Mouse (Mus musculus) urinary bladder, adult 18-20 months (tissue): ENCODE measurements at regions not wholly inside any gene's neighbourhood (a gene's known extent, or its start where the extent isn't known, plus 50 kb on each side); places are given as distances from the start of the nearest gene placed in this dataset.
A peak's percentile ranks its signal among the peaks of the same experiment; 100 is the strongest.

Source experiments
- DNase-seq, 2 experiments: peaks; one replicate each; pipeline ENCODE4 v3.0.0; 2022; ENCODE audit warnings: low spot score in 2 of 2, mixed read lengths in 2 of 2

GRCm38 (mm10) chr10:125725681-125726139, 240.3 kb upstream of the Lrig3 start:
- DNase-seq = peak in 1 of 2 experiments; percentile 1

- no peak for DNase-seq
Observed at GRCm38 (mm10) chr10:125726546-125726945, 239.4 kb upstream of the Lrig3 start.

- no peak for DNase-seq
Observed at GRCm38 (mm10) chr10:125735744-125736494, 230.0 kb upstream of the Lrig3 start.

GRCm38 (mm10) chr10:125743181-125743580, 222.8 kb upstream of the Lrig3 start:
- DNase-seq = no peak

- DNase-seq = no peak
Observed at GRCm38 (mm10) chr10:125749031-125749585, 216.9 kb upstream of the Lrig3 start.

GRCm38 (mm10) chr10:125752506-125753218, 213.3 kb upstream of the Lrig3 start:
- DNase-seq = no peak

- DNase-seq = no peak
Observed at GRCm38 (mm10) chr10:125759171-125759570, 206.8 kb upstream of the Lrig3 start.

GRCm38 (mm10) chr10:125762367-125763068, 203.4 kb upstream of the Lrig3 start:
- no peak for DNase-seq

- DNase-seq = no peak
Observed at GRCm38 (mm10) chr10:125764402-125765102, 201.4 kb upstream of the Lrig3 start.

GRCm38 (mm10) chr10:125765103-125765820, 200.7 kb upstream of the Lrig3 start:
- no peak for DNase-seq

GRCm38 (mm10) chr10:125768281-125768680, 197.7 kb upstream of the Lrig3 start:
- DNase-seq = no peak

- no peak for DNase-seq
Observed at GRCm38 (mm10) chr10:125773541-125773940, 192.4 kb upstream of the Lrig3 start.

GRCm38 (mm10) chr10:125782486-125782885, 183.5 kb upstream of the Lrig3 start:
- no peak for DNase-seq

GRCm38 (mm10) chr10:125784896-125785295, 181.1 kb upstream of the Lrig3 start:
- DNase-seq = no peak

- DNase-seq = no peak
Observed at GRCm38 (mm10) chr10:125785448-125786196, 180.3 kb upstream of the Lrig3 start.

- DNase-seq = no peak
Observed at GRCm38 (mm10) chr10:125786197-125786879, 179.6 kb upstream of the Lrig3 start.

- DNase-seq = no peak
Observed at GRCm38 (mm10) chr10:125786880-125787337, 179.1 kb upstream of the Lrig3 start.

GRCm38 (mm10) chr10:125787441-125788060, 178.4 kb upstream of the Lrig3 start:
- DNase-seq = no peak

- DNase-seq = no peak
Observed at GRCm38 (mm10) chr10:125788262-125788661, 177.7 kb upstream of the Lrig3 start.
